Mouse (Mus musculus): ENCODE data around the gene Espl1. TPM values are rescaled to one million over a fixed set of nuclear protein-coding genes. Genes with fewer than 3 reads are reported as not detected.
A peak's percentile ranks its signal among the peaks of the same experiment; 100 is the strongest.

Gene Espl1
- polyA plus RNA-seq, 1 experiment from 2014 or later: 13.5 TPM

DNA sequence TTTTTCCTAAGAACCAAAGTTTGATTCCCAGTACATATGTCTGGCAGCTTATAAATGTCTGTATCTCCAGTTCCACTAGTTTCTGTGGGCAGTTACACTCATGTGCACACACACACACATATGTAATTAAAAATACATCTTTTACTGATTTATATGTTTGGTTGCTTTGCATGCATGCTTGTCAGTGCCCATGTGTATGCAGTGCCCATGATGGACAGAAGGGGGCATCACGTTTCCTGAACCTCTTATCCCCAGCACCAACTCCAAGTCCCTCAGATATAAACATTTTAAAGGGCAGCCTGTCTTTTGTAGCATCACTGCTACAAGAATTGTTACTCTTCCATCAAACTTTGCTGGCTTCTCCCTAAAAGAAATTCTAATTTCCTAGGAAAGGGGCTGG lies 45.5 kb downstream of the Espl1 start:
- no peak overlapping the region for H3K27ac ChIP-seq (replicated peaks in 1 of 2; ENCODE audit: control insufficient read depth in 1 of 2, insufficient read depth in 1 of 2, low read depth in 2 of 2, low read length in 2 of 2)
- peaks cover 74% of the 10 kb centered on the region for H3K36me3 ChIP-seq (ENCODE audit: control insufficient read depth, insufficient read depth, low read length)
- 9% methylated on average over 1 of the region's 1 CpGs for WGBS
- H3K27me3 ChIP-seq (ENCODE audit: control insufficient read depth, insufficient read depth, low read length): no peaks in the 10 kb centered on the region
- no peak for ATAC-seq (ENCODE audit: insufficient number of reproducible peaks, insufficient read depth, low FRiP score, low read depth)
- no peaks in the 10 kb centered on the region for H3K9me3 ChIP-seq (ENCODE audit: control insufficient read depth, low read length)
- H3K9ac ChIP-seq (ENCODE audit: low read length): no peak overlapping the region
- no peak overlapping the region for H3K4me2 ChIP-seq (ENCODE audit: low read length)
- no peaks in the 10 kb centered on the region for H3K4me1 ChIP-seq (ENCODE audit: control insufficient read depth in 2 of 2, insufficient read depth in 2 of 2, low read length in 2 of 2)
- no peak overlapping the region for H3K4me3 ChIP-seq (ENCODE audit: control insufficient read depth in 1 of 2, insufficient read depth in 1 of 2, low read depth in 1 of 2, low read length in 2 of 2)

DNA sequence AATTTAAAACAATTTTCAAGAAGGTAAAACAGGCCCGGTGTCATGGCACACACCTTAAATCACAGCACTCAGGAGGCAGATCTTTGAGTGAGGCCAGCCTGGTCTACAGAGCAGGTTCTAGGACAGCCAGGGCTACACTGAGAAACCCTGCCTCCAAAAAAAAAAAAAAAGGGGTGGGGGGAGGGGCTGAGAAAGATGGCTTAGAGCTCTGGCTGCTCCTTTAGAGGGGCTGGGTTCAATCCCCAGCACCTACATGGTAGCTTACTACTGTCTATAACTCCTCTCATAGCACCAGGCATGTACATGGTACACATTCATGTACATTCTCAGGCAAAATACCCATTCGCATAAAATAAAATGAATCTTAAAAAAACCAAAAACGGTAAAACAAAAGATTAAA lies 48.4 kb downstream of the Espl1 start:
- H3K27ac ChIP-seq (replicated peaks in 1 of 2; ENCODE audit: control insufficient read depth in 1 of 2, insufficient read depth in 1 of 2, low read depth in 2 of 2, low read length in 2 of 2): no peak overlapping the region
- H3K27me3 ChIP-seq (ENCODE audit: control insufficient read depth, insufficient read depth, low read length): no peaks in the 10 kb centered on the region
- no peak overlapping the region for H3K9ac ChIP-seq (ENCODE audit: low read length)
- H3K36me3 ChIP-seq (ENCODE audit: control insufficient read depth, insufficient read depth, low read length): peaks cover 50% of the 10 kb centered on the region
- WGBS: 94% methylated on average over 3 of the region's 3 CpGs
- H3K4me1 ChIP-seq (ENCODE audit: control insufficient read depth in 2 of 2, insufficient read depth in 2 of 2, low read length in 2 of 2): peaks cover 0 to 1% of the 10 kb centered on the region in 2 experiments; a peak in 2 of 4 replicates
- ATAC-seq (ENCODE audit: insufficient number of reproducible peaks, insufficient read depth, low FRiP score, low read depth): no peak
- H3K4me2 ChIP-seq (ENCODE audit: low read length): no peak overlapping the region
- H3K9me3 ChIP-seq (ENCODE audit: control insufficient read depth, low read length): no peaks in the 10 kb centered on the region
- no peak overlapping the region for H3K4me3 ChIP-seq (ENCODE audit: control insufficient read depth in 1 of 2, insufficient read depth in 1 of 2, low read depth in 1 of 2, low read length in 2 of 2)

DNA sequence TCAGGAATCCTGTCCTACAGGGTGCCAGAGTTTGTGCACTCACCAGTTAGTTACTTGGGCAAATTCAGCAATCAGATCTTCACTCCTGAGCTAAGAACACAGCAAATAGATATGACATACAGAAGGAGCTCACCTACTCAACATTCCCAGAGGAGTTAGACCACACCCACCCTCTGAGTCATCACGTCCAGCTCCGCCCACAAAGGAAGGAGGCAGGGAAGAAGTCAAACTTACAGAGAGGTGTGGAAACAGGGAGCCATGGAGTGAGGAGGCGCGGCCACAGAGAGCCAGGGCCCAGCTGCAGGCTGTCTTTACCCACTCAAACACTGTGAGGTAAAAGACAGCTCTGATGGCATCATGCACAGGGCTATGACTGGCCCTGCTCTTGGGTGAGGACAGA lies 50.4 kb downstream of the Espl1 start:
- no peaks in the 10 kb centered on the region for H3K27me3 ChIP-seq (ENCODE audit: control insufficient read depth, insufficient read depth, low read length)
- ATAC-seq (ENCODE audit: insufficient number of reproducible peaks, insufficient read depth, low FRiP score, low read depth): no peak
- H3K9me3 ChIP-seq (ENCODE audit: control insufficient read depth, low read length): no peaks in the 10 kb centered on the region
- H3K27ac ChIP-seq (replicated peaks in 1 of 2; ENCODE audit: control insufficient read depth in 1 of 2, insufficient read depth in 1 of 2, low read depth in 2 of 2, low read length in 2 of 2): no peak overlapping the region
- peaks cover 0 to 10% of the 10 kb centered on the region in 2 experiments; a peak in 3 of 4 replicates for H3K4me1 ChIP-seq (ENCODE audit: control insufficient read depth in 2 of 2, insufficient read depth in 2 of 2, low read length in 2 of 2)
- 64% methylated on average over 4 of the region's 4 CpGs for WGBS
- H3K9ac ChIP-seq (ENCODE audit: low read length): no peak overlapping the region
- H3K4me3 ChIP-seq (ENCODE audit: control insufficient read depth in 1 of 2, insufficient read depth in 1 of 2, low read depth in 1 of 2, low read length in 2 of 2): no peak overlapping the region
- H3K4me2 ChIP-seq (ENCODE audit: low read length): no peak overlapping the region
- peaks cover 38% of the 10 kb centered on the region for H3K36me3 ChIP-seq (ENCODE audit: control insufficient read depth, insufficient read depth, low read length)

DNA sequence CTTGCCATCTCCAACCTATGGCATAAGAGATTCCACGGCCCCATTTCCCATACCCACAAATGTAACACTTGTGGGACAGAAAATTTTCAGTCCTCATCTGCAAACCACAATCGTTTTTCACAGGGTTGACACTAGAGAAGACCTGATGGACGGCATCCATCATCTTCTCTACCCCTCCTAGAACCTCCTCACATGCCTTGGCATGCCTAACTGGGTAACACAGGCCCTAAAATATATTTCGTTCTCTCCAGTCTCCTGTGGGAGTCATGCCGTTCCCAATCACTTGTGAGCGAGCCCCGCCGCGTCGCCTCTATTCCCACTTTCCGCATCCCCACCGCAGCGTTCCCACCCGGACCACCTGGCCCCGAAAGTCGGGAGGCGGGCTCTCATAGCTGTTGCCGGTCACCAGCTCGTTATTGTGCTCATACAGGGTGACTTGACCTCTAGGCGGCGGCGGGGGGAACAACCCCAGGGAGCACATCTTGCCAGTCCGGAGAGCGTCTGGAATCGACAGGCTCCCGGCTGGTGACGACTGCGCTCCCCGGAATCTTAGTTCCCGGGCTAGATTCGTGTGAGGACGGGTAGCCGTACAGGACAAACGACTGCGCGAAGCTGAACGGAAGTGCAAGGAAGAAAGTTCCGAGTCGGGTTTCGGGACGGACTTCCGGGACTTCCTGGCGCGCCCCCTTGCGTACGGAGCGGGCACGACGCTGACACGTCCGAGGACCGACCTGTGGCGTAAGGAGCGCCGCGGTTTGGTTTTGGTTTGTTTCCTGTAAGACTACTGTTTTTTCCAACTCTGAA lies 54.3 kb downstream of the Espl1 start, which contains the start of gene Aaas:
TSS of gene Aaas (minus strand) at position 634 of the 804 bp plus-strand sequence.
- no peaks in the 10 kb centered on the region for H3K9me3 ChIP-seq (ENCODE audit: control insufficient read depth, low read length)
- WGBS: under 1% methylated on average over 56 of the region's 56 CpGs
- ATAC-seq (ENCODE audit: insufficient number of reproducible peaks, insufficient read depth, low FRiP score, low read depth): peak; percentile 75
- peak within 1 kb of the TSS; percentile 55 to 93 for H3K4me3 ChIP-seq (ENCODE audit: control insufficient read depth in 1 of 2, insufficient read depth in 1 of 2, low read depth in 1 of 2, low read length in 2 of 2)
- peak within 1 kb of the TSS; percentile 77 to 83 for H3K27ac ChIP-seq (replicated peaks in 1 of 2; ENCODE audit: control insufficient read depth in 1 of 2, insufficient read depth in 1 of 2, low read depth in 2 of 2, low read length in 2 of 2)
- H3K27me3 ChIP-seq (ENCODE audit: control insufficient read depth, insufficient read depth, low read length): no peaks in the 10 kb centered on the region; the same call in 1 of the 2 replicates
- peaks cover 18% of the 10 kb centered on the region for H3K36me3 ChIP-seq (ENCODE audit: control insufficient read depth, insufficient read depth, low read length)
- H3K4me1 ChIP-seq (ENCODE audit: control insufficient read depth in 2 of 2, insufficient read depth in 2 of 2, low read length in 2 of 2): peaks cover 6 to 14% of the 10 kb centered on the region in 2 experiments
- peak within 1 kb of the TSS; percentile 73 for H3K9ac ChIP-seq (ENCODE audit: low read length)
- peak within 1 kb of the TSS; percentile 77 for H3K4me2 ChIP-seq (ENCODE audit: low read length)

DNA sequence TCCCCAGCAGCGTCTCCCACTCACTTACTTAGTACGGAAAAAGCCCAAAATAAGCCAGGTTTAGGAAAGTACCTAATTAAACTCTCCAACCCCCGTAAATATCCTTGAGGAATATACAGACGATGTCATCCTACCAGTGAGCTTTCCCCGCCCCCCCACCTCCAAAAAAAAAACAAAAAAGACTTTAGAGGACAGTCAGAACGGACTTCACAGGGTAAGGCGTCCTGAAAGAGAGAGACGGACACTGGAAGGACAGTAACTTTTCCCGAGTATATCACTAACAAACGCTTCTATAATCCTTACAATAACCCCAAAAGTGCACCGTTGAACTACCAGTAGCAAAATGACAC lies 54.9 kb downstream of the Espl1 start:
- H3K4me2 ChIP-seq (ENCODE audit: low read length): peak overlapping the region; percentile 77
- peak overlapping the region; percentile 73 for H3K9ac ChIP-seq (ENCODE audit: low read length)
- H3K36me3 ChIP-seq (ENCODE audit: control insufficient read depth, insufficient read depth, low read length): peaks cover 12% of the 10 kb centered on the region
- 10% methylated on average over 11 of the region's 11 CpGs for WGBS
- no peak for ATAC-seq (ENCODE audit: insufficient number of reproducible peaks, insufficient read depth, low FRiP score, low read depth)
- peaks cover 4% of the 10 kb centered on the region for H3K27me3 ChIP-seq (ENCODE audit: control insufficient read depth, insufficient read depth, low read length)
- H3K27ac ChIP-seq (replicated peaks in 1 of 2; ENCODE audit: control insufficient read depth in 1 of 2, insufficient read depth in 1 of 2, low read depth in 2 of 2, low read length in 2 of 2): peak overlapping the region; percentile 77 to 83
- no peaks in the 10 kb centered on the region for H3K9me3 ChIP-seq (ENCODE audit: control insufficient read depth, low read length)
- peaks cover 8 to 19% of the 10 kb centered on the region in 2 experiments for H3K4me1 ChIP-seq (ENCODE audit: control insufficient read depth in 2 of 2, insufficient read depth in 2 of 2, low read length in 2 of 2)
- H3K4me3 ChIP-seq (ENCODE audit: control insufficient read depth in 1 of 2, insufficient read depth in 1 of 2, low read depth in 1 of 2, low read length in 2 of 2): peak overlapping the region; percentile 55 to 93

DNA sequence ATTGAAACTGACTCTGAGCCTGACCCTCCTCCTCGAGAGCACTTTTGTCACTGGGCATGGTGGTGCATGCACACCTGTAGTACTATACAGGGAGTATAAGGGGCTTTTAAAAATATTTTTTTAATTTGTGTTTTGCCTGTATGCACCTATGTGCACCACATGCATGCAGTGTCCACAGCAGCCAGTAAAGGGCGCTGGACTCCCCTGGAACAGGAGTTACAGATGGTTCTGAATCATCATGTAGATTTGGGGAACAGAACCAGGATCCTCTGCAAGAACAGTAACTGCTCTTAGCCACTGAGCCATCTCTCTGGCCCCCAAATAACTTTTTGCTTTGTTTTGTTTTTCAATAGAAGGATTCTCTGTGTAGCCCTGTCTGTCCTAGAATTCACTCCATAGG lies 56.1 kb downstream of the Espl1 start:
- H3K27ac ChIP-seq (replicated peaks in 1 of 2; ENCODE audit: control insufficient read depth in 1 of 2, insufficient read depth in 1 of 2, low read depth in 2 of 2, low read length in 2 of 2): no peak overlapping the region
- H3K9ac ChIP-seq (ENCODE audit: low read length): no peak overlapping the region
- H3K4me1 ChIP-seq (ENCODE audit: control insufficient read depth in 2 of 2, insufficient read depth in 2 of 2, low read length in 2 of 2): peaks cover 11 to 23% of the 10 kb centered on the region in 2 experiments
- H3K27me3 ChIP-seq (ENCODE audit: control insufficient read depth, insufficient read depth, low read length): peaks cover 16% of the 10 kb centered on the region
- peaks cover 3% of the 10 kb centered on the region; the same call in 1 of the 2 replicates for H3K36me3 ChIP-seq (ENCODE audit: control insufficient read depth, insufficient read depth, low read length)
- ATAC-seq (ENCODE audit: insufficient number of reproducible peaks, insufficient read depth, low FRiP score, low read depth): no peak
- 40% methylated on average over 2 of the region's 2 CpGs for WGBS
- no peak overlapping the region for H3K4me3 ChIP-seq (ENCODE audit: control insufficient read depth in 1 of 2, insufficient read depth in 1 of 2, low read depth in 1 of 2, low read length in 2 of 2)
- H3K4me2 ChIP-seq (ENCODE audit: low read length): no peak overlapping the region
- H3K9me3 ChIP-seq (ENCODE audit: control insufficient read depth, low read length): no peaks in the 10 kb centered on the region

DNA sequence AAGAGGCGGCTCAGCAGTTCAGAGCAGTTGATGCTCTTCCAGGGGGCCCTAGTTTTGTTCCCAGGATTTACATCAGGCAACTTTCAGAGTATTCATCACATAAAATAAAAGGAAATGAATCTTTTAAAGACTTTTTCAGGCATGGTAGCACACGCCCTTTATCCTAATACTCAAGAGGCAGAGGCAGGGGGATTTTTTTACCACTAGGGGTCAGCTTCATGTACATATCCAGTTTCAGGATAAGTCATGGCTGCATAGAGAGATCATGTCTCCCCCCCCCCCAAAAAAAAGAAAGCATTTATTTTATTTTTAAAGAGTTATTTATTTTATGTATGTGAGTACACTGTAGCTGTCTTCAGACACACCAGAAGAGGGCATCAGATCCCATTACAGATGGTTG lies 57.9 kb downstream of the Espl1 start:
- no peak overlapping the region for H3K4me2 ChIP-seq (ENCODE audit: low read length)
- WGBS: 92% methylated on average over 2 of the region's 2 CpGs
- no peak overlapping the region for H3K4me3 ChIP-seq (ENCODE audit: control insufficient read depth in 1 of 2, insufficient read depth in 1 of 2, low read depth in 1 of 2, low read length in 2 of 2)
- peaks cover 34% of the 10 kb centered on the region for H3K27me3 ChIP-seq (ENCODE audit: control insufficient read depth, insufficient read depth, low read length)
- no peaks in the 10 kb centered on the region for H3K9me3 ChIP-seq (ENCODE audit: control insufficient read depth, low read length)
- peaks cover 17 to 36% of the 10 kb centered on the region in 2 experiments for H3K4me1 ChIP-seq (ENCODE audit: control insufficient read depth in 2 of 2, insufficient read depth in 2 of 2, low read length in 2 of 2)
- no peak overlapping the region for H3K9ac ChIP-seq (ENCODE audit: low read length)
- H3K27ac ChIP-seq (replicated peaks in 1 of 2; ENCODE audit: control insufficient read depth in 1 of 2, insufficient read depth in 1 of 2, low read depth in 2 of 2, low read length in 2 of 2): no peak overlapping the region
- no peaks in the 10 kb centered on the region for H3K36me3 ChIP-seq (ENCODE audit: control insufficient read depth, insufficient read depth, low read length)
- ATAC-seq (ENCODE audit: insufficient number of reproducible peaks, insufficient read depth, low FRiP score, low read depth): no peak
